Mouse (Mus musculus): ENCODE measurements at regions not wholly inside any gene's neighbourhood (a gene's known extent, or its start where the extent isn't known, plus 50 kb on each side); places are given as distances from the start of the nearest gene placed in this dataset.
A peak's percentile ranks its signal among the peaks of the same experiment; 100 is the strongest.

DNA sequence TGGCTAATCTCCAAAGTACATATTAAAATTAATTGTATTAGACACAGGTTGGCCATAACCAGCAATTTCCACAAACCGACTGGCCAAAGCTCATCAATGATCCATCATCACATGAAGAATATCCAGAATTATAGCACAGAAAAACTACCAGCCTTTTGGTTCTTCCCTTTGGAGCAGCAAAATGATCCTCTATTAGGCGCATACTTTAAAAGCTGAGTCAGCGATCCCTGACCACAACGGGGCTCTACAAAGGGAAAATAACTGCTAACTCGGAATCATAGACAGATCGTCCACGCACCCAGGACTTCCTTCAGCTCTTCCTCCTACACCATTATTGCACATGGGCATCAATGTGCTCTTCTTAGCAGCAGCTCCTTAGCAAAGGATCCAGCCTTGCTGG, 85.6 kb upstream of the Paip1 start:
- H3K4me3 ChIP-seq (replicated peaks; ENCODE audit: insufficient read depth, low read depth, low read length) = no peak overlapping the region

DNA sequence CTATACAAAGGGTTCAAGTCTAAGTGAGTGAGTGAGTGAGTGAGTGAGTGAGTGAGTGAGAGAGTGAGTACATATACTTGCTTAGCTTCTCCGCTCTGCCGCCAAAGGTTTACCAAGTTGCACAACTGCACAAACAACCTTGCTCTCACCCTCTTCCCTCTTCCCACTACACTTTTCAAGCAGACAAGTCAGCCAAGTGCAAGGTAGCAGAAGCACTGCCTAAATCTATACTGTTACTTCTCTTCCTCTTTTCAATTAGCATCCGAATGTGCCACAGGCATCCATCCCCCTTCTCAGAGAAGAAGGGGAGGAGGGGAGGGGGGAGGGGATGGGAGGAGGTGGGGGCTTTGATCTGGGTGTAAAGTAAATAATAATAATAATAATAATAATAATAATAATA, 80.4 kb upstream of the Paip1 start:
- H3K4me1 ChIP-seq (ENCODE audit: control insufficient read depth, insufficient read depth, low read length) = no peaks in the 10 kb centered on the region
- H3K4me3 ChIP-seq (replicated peaks; ENCODE audit: insufficient read depth, low read depth, low read length) = no peak overlapping the region
- no peak overlapping the region for H3K27ac ChIP-seq (ENCODE audit: insufficient read depth, low read length)
- 98% methylated on average over 3 of the region's 3 CpGs for WGBS
- H3K27me3 ChIP-seq (ENCODE audit: control insufficient read depth, insufficient read depth, low read length) = no peaks in the 10 kb centered on the region
- no peak for DNase-seq
- TF ChIP-seq POLR2A (IDR thresholded peaks at IDR 0.05; ENCODE audit: borderline replicate concordance, insufficient read depth, low read length) (no peak), CTCF (IDR thresholded peaks at IDR 0.05; ENCODE audit: borderline replicate concordance, insufficient read depth, low read depth, low read length) (no peak)

More for the DNA sequence above, 85.6 kb upstream of the Paip1 start:
- no peak for DNase-seq
- Histone ChIP-seq H3K27ac (ENCODE audit: insufficient read depth, low read length) (no peak overlapping the region), H3K27me3 (ENCODE audit: control insufficient read depth, insufficient read depth, low read length) (no peaks in the 10 kb centered on the region), H3K4me1 (ENCODE audit: control insufficient read depth, insufficient read depth, low read length) (peaks cover 2% of the 10 kb centered on the region; the same call in 1 of the 2 replicates)
- TF ChIP-seq CTCF (IDR thresholded peaks at IDR 0.05; ENCODE audit: borderline replicate concordance, insufficient read depth, low read depth, low read length) = no peak
- TF ChIP-seq POLR2A (IDR thresholded peaks at IDR 0.05; ENCODE audit: borderline replicate concordance, insufficient read depth, low read length) = no peak
- WGBS = 92% methylated on average over 7 of the region's 7 CpGs

DNA sequence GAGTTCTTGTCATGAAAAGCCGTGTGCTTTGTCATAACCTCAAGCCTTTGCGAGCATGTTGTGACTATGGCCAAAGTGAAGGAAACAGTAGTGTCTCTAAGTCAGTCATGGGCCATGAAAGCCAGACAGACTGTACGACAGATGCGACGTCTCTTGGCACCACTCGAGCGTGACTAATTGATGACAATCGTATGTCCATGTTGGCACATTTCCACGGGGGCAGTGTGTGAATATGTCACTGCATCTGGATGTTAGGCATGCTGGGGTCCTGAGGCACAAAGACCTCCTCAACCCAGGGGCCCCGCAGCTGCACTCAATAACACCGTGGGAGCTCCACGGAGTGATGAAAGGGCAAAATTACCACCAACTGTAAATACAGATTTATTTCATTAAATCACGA, 77.1 kb upstream of the Paip1 start:
- no peak for TF ChIP-seq CTCF (IDR thresholded peaks at IDR 0.05; ENCODE audit: borderline replicate concordance, insufficient read depth, low read depth, low read length)
- TF ChIP-seq POLR2A (IDR thresholded peaks at IDR 0.05; ENCODE audit: borderline replicate concordance, insufficient read depth, low read length) = no peak
- no peak for DNase-seq
- 12% methylated on average over 13 of the region's 13 CpGs for WGBS
- H3K27ac ChIP-seq (ENCODE audit: insufficient read depth, low read length) = no peak overlapping the region
- no peak overlapping the region for H3K4me3 ChIP-seq (replicated peaks; ENCODE audit: insufficient read depth, low read depth, low read length)
- H3K4me1 ChIP-seq (ENCODE audit: control insufficient read depth, insufficient read depth, low read length) = no peaks in the 10 kb centered on the region
- no peaks in the 10 kb centered on the region for H3K27me3 ChIP-seq (ENCODE audit: control insufficient read depth, insufficient read depth, low read length)

DNA sequence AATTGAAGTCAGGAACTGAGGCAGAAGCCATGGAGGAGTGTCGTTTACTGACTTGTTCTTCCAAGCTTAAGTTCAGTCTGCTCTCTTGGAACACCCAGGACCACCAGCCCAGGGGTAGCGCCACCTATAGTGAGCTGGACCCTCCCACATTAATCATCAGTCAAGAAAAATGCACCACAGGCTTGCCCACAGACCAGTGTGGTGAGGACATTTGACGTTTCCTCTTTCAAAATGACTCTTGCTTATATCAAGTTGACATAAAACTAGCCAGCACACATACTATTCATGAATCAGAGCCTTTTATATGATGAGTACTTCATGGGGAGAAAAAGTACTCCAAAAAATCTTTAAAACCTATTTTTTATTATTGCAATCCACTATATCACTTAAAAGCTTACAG, 69.7 kb upstream of the Paip1 start:
- Histone ChIP-seq H3K27ac (ENCODE audit: insufficient read depth, low read length) (no peak overlapping the region), H3K4me1 (ENCODE audit: control insufficient read depth, insufficient read depth, low read length) (no peaks in the 10 kb centered on the region), H3K4me3 (replicated peaks; ENCODE audit: insufficient read depth, low read depth, low read length) (no peak overlapping the region), H3K27me3 (ENCODE audit: control insufficient read depth, insufficient read depth, low read length) (no peaks in the 10 kb centered on the region)
- DNase-seq = no peak
- WGBS = 83% methylated on average over 3 of the region's 3 CpGs
- TF ChIP-seq POLR2A (IDR thresholded peaks at IDR 0.05; ENCODE audit: borderline replicate concordance, insufficient read depth, low read length) (no peak), CTCF (IDR thresholded peaks at IDR 0.05; ENCODE audit: borderline replicate concordance, insufficient read depth, low read depth, low read length) (no peak)

DNA sequence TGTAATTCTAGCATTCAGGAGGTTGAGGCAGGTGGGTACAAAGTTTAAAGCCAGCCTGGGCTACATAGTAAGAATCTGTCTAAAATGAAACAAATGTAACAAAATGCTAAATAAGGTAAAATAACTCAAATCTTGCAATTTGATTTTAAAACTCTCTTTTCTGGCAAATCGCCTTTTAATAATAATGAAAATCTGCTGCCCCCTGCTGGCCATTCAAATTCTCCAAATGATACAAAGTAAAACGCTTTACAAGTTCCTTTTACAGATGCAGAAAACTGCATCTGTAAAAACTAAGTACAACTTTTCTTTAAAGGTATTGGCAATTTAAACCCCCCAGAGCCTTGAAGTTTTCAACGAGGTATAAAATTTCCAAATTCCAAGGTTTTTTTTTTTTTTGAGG, 65.0 kb upstream of the Paip1 start:
- peak in 1 of 2 experiments; percentile 14 for DNase-seq
- TF ChIP-seq POLR2A (IDR thresholded peaks at IDR 0.05; ENCODE audit: borderline replicate concordance, insufficient read depth, low read length) = no peak
- no peak for TF ChIP-seq CTCF (IDR thresholded peaks at IDR 0.05; ENCODE audit: borderline replicate concordance, insufficient read depth, low read depth, low read length)
- WGBS = 42% methylated on average over 3 of the region's 3 CpGs
- Histone ChIP-seq H3K4me3 (replicated peaks; ENCODE audit: insufficient read depth, low read depth, low read length) (no peak overlapping the region), H3K27ac (ENCODE audit: insufficient read depth, low read length) (no peak overlapping the region), H3K27me3 (ENCODE audit: control insufficient read depth, insufficient read depth, low read length) (no peaks in the 10 kb centered on the region), H3K4me1 (ENCODE audit: control insufficient read depth, insufficient read depth, low read length) (no peaks in the 10 kb centered on the region)

DNA sequence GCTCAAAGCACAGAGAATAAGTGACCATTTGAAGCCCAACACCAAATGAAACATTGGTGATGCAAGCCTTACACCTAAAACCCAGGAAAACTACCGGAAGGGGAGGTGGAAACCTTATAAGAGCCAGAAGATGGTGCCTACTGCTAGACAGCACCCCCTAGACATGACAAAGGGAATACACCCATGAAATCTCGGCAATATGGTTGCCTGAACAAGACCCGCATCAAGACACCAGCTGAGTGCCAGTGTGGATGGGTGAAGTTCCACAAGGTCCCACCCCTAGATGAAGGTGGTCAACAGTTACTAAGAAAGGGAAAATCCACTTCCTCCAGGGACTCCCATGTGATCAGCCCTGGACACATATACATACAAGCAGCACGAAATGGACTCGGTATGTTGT, 64.2 kb upstream of the Paip1 start:
- H3K27me3 ChIP-seq (ENCODE audit: control insufficient read depth, insufficient read depth, low read length) = no peaks in the 10 kb centered on the region

DNA sequence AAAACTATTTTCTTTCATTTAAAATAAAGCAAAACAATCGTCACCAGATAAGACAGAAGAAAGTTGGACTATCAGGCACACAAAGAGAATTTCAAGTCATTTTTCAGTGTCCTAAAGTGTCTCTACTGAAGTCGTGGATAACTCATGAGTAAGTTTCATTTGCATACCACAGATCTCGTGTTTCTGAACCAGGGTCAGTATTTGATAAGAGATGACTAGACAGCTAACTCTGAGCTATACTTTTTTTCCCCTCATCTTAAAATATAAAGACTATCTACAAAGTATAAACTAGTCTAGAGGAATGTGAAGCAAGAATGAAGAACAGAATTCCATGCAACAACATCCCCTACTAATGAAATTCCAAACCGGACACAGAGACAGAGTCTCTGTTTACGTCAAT, 60.9 kb upstream of the Paip1 start:
- no peak overlapping the region for H3K4me3 ChIP-seq (replicated peaks; ENCODE audit: insufficient read depth, low read depth, low read length)
- no peak overlapping the region for H3K27ac ChIP-seq (ENCODE audit: insufficient read depth, low read length)
- no peaks in the 10 kb centered on the region for H3K4me1 ChIP-seq (ENCODE audit: control insufficient read depth, insufficient read depth, low read length)
- DNase-seq = no peak
- WGBS = 91% methylated on average over 5 of the region's 5 CpGs
- H3K27me3 ChIP-seq (ENCODE audit: control insufficient read depth, insufficient read depth, low read length) = no peaks in the 10 kb centered on the region
- TF ChIP-seq CTCF (IDR thresholded peaks at IDR 0.05; ENCODE audit: borderline replicate concordance, insufficient read depth, low read depth, low read length) (no peak), POLR2A (IDR thresholded peaks at IDR 0.05; ENCODE audit: borderline replicate concordance, insufficient read depth, low read length) (no peak)

More for the DNA sequence above, 64.2 kb upstream of the Paip1 start:
- no peak overlapping the region for H3K27ac ChIP-seq (ENCODE audit: insufficient read depth, low read length)
- 85% methylated on average over 5 of the region's 5 CpGs for WGBS
- H3K4me3 ChIP-seq (replicated peaks; ENCODE audit: insufficient read depth, low read depth, low read length) = no peak overlapping the region
- no peak for TF ChIP-seq POLR2A (IDR thresholded peaks at IDR 0.05; ENCODE audit: borderline replicate concordance, insufficient read depth, low read length)
- TF ChIP-seq CTCF (IDR thresholded peaks at IDR 0.05; ENCODE audit: borderline replicate concordance, insufficient read depth, low read depth, low read length) = no peak
- H3K4me1 ChIP-seq (ENCODE audit: control insufficient read depth, insufficient read depth, low read length) = no peaks in the 10 kb centered on the region
- no peak for DNase-seq

DNA sequence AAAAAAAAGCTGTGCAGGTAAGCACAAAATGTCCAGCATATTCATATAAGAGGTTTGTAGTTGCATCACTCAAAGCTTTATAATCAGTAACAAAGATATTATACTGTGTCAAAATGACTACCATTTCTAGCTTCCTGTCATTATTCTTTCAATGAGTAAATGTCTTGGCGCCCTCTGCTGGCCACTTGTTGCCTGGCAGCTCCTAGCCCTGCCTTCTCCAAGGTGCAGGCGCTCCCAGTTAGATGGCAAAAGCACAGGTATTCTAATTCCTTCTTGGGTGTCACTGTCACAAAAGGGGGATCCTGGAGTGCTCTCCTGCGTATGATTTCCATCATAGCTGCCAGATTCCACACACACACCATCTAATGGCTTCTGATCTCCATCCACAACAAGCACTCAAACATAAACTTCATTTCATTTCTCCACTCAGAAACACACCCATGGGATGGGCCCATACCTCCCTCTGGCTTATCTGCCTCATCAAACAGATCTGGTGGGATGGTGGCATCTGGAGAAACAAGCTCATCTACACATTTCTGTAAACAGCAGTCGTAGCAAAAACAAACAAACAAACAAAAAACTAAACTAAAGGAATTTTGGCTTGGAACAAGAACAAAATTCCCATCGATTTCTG, 49.9 kb upstream of the Paip1 start:
- WGBS = 52% methylated on average over 5 of the region's 5 CpGs
- no peak overlapping the region for H3K27ac ChIP-seq (ENCODE audit: insufficient read depth, low read length)
- TF ChIP-seq CTCF (IDR thresholded peaks at IDR 0.05; ENCODE audit: borderline replicate concordance, insufficient read depth, low read depth, low read length) (peak; percentile 66), POLR2A (IDR thresholded peaks at IDR 0.05; ENCODE audit: borderline replicate concordance, insufficient read depth, low read length) (no peak)
- no peaks in the 10 kb centered on the region for H3K4me1 ChIP-seq (ENCODE audit: control insufficient read depth, insufficient read depth, low read length)
- H3K27me3 ChIP-seq (ENCODE audit: control insufficient read depth, insufficient read depth, low read length) = no peaks in the 10 kb centered on the region
- H3K4me3 ChIP-seq (replicated peaks; ENCODE audit: insufficient read depth, low read depth, low read length) = no peak overlapping the region
- DNase-seq = peak; percentile 35 to 65
